Mouse (Mus musculus): Measurements from ENCODE around the gene Plbd2.
"Not testable (repeated sequence)": the region's sequence is repeated elsewhere in the genome, so short reads cannot be mapped to it uniquely, and the experiment has no call there.

Gene Plbd2

GRCm38 (mm10) chr5:120510982-120511642 is 7.7 kb upstream of the Plbd2 start, which contains the start of gene Slc8b1:
Gene Slc8b1 (plus strand): TSS chr5:120511168.
- DNase-seq (ENCODE audit: low spot score in 2 of 2), result peak; percentile 95 to 97

DNA sequence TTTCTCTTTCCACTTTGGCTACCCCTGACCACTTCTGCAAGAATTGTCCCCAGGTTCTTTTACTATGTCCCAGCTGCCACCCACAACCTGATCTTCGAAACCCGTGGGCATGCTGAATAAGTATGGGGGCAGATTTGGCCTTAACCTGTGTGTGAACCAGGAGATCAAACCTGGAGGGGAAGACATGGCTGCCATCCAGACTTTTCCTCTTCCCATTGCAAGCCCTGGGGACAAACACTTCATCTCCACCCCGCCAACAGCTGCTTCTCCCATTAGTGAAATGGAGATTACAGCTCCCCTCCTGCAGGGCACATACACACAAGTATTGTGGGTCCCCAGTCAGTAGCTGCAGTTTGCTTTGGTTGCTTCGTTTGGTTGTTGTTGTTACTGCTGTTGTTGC is 3.9 kb upstream of the Plbd2 start:
- no peak for DNase-seq (ENCODE audit: low spot score in 2 of 2)

GRCm38 (mm10) chr5:120506490-120506889 is 3.1 kb upstream of the Plbd2 start:
- no peak for DNase-seq (ENCODE audit: low spot score in 2 of 2)

- DNase-seq (ENCODE audit: low spot score in 2 of 2), result no peak
These were observed 2.4 kb upstream of the Plbd2 start for GRCm38 (mm10) chr5:120505781-120506180.

DNA sequence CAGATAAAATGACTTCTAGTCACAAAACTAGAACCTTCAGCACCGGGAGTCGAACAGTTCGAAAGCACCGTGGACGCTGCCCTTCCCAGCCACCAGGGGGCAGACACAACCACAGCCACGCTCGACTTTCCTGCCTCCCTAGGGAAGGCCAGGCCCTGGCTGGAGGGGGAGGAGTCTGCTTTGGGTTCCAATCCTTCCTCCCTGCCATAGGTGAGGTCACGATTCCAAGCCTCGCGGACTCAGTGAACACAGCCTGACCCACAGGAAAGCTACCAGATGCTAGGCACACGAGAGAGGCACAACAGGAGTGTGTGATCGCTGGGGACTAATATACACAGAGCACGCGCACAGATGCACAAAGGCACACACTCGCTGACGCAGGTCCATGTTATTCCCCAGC is 1.9 kb upstream of the Plbd2 start:
- DNase-seq (ENCODE audit: low spot score in 2 of 2), result peak; percentile 77 to 87

GRCm38 (mm10) chr5:120502675-120503143 is 716 bp downstream of the Plbd2 start:
- no peak for DNase-seq (ENCODE audit: low spot score in 2 of 2)

- DNase-seq (ENCODE audit: low spot score in 2 of 2), result peak in 1 of 2 experiments; percentile 12
These were observed 1.2 kb downstream of the Plbd2 start for GRCm38 (mm10) chr5:120502147-120502621.

DNA sequence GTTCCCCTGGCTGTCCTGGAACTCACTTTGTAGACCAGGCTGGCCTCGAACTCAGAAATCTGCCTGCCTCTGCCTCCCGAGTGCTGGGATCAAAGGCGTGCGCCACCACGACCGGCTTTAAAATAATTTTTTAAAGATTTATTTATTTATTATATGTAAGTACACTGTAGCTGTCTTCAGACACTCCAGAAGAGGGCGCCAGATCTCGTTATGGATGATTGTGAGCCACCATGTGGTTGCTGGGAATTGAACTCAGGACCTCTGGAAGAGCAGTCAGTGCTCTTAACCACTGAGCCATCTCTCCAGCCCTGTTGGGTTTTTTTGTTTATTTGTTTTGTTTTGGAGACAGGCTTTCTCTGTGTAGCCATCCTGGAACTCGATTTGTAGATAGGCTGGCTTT is 2.8 kb downstream of the Plbd2 start:
- DNase-seq (ENCODE audit: low spot score in 2 of 2), result not testable (repeated sequence)

GRCm38 (mm10) chr5:120499202-120499601 is 4.2 kb downstream of the Plbd2 start:
- DNase-seq (ENCODE audit: low spot score in 2 of 2), result no peak

- DNase-seq (ENCODE audit: low spot score in 2 of 2), result no peak
These were observed 6.4 kb downstream of the Plbd2 start for GRCm38 (mm10) chr5:120497071-120497470.

- DNase-seq (ENCODE audit: low spot score in 2 of 2), result no peak
These were observed 7.7 kb downstream of the Plbd2 start for GRCm38 (mm10) chr5:120495703-120496226.

GRCm38 (mm10) chr5:120495064-120495702 is 8.2 kb downstream of the Plbd2 start:
- DNase-seq (ENCODE audit: low spot score in 2 of 2), result peak; percentile 33 to 59

DNA sequence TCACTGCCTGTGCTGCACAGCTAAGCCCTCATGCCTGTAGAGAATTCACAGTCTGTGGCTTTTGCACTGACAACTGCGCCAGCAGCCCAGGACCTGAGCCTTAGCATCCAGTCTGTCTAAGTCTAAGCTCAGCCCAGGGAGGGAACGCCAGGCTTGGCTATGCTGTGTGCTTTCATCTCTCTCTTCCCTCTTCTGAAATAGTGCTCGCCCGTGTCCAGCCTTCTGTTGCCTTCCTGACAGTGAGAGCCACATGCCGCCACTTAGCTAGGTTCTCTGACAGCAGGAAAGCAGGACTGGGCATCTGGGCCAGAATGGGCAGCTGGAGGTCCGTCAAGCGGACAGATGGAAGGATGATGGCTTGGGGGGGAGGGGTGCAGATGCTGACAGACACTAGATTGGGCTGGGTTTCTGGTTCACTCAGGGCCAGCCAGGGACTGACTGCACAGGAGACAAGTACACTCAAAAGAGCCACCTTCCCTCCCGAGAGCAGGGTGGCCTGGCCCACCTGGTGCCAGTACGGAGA is 9.5 kb downstream of the Plbd2 start:
- no peak for DNase-seq (ENCODE audit: low spot score in 2 of 2)

DNA sequence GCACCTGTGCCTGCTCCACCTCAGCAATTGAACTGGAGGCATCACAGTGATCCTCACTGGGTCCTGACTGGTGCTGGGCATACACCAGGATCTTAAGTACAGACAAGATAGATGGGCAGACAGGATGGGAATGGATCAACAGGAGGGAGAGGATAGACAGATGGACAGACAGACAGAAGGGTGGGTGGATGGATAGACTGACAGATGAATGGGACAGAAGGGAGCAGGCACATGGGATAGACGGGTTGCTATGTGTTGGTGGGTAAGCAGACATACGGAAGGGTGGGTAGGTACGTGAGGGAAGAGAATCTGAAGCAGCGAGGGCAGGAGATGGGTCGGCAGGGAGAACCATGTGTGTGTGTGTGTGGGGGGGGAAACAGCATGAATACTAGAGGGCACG is 10.0 kb downstream of the Plbd2 start:
- no peak for DNase-seq (ENCODE audit: low spot score in 2 of 2)

- DNase-seq (ENCODE audit: low spot score in 2 of 2), result no peak
These were observed 11.0 kb downstream of the Plbd2 start for GRCm38 (mm10) chr5:120492437-120492836.

DNA sequence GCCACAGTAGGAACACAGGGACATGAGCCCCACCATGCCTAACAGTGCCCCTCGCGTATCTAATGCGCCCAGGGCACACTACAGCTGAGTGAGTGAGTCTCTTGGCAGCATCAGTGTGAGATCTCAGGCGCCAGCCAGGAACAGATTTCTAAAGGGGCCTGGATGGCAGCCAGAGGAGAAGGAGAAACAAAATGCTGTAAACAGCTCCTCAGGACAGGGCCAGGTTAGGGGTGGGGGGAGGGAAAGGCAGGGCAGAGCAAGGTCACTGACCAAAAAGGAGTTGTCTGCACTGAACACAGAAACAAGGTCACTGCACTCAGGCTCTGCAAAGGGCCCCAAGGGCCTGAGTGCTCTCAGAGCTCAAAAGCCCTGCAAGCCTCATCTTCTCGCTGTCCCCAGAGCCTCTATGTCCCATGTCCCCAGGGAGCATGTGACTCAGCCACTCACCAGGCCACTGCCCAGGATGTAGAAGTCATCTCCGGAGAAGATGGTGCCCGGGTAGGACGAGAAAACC is 12.7 kb downstream of the Plbd2 start:
- DNase-seq (ENCODE audit: low spot score in 2 of 2), result peak in 1 of 2 experiments; percentile 63

DNA sequence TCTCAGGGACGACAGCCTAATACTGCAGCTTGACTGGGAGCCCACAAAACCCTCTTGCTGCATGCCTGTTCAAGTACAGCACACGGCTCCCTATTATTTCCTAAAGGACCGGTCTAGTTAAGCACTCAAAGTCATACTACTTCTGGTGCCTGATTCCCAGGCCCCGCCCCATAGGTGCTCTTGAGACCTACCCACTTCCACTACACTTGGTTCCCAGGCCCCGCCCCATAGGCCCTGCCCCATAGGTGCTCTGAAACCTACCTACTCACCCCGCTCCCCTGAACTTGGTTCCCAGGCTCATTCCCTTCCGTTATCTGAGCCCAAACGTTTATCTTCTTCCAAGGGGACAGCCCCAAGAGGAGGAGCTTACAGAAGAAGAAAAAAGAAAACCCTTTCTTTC is 15.6 kb downstream of the Plbd2 start:
- no peak for DNase-seq (ENCODE audit: low spot score in 2 of 2)

DNA sequence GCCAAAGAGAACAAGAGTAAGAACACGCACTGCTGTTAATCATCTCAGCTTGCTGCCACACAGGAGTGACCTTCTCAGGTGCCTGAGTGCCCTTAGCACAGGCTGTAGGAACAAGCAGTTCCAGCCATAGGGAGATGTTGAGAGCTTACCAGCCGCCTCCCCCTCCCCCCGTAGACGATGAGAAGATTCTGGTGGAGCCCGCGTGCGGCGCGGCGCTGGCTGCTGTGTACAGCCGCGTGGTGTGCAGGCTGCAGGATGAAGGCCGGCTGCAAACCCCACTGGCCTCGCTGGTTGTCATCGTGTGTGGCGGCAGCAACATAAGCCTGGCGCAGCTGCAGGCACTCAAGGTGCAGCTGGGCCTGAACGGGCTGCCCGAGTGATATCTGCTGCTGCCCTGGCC is 20.0 kb downstream of the Plbd2 start:
- no peak for DNase-seq (ENCODE audit: low spot score in 2 of 2)

DNA sequence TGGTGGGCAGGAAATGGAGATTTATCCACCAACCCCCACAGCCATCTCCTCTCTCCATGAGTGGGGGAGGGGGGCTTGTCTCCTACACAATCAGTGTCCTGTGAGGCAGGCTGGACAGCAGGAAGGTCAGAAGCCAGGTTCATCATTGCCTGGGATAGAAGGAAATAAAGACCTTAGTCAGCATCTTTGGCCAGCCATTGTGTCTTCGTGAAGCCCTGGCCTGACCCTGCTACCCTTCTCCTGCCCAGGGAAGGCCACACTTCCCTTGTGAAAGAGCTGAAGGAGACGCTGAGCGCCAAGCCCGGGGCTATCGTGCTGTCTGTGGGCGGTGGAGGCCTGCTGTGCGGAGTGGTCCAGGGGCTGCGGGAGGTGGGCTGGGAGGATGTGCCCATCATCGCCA is 22.2 kb downstream of the Plbd2 start:
- DNase-seq (ENCODE audit: low spot score in 2 of 2), result no peak

DNA sequence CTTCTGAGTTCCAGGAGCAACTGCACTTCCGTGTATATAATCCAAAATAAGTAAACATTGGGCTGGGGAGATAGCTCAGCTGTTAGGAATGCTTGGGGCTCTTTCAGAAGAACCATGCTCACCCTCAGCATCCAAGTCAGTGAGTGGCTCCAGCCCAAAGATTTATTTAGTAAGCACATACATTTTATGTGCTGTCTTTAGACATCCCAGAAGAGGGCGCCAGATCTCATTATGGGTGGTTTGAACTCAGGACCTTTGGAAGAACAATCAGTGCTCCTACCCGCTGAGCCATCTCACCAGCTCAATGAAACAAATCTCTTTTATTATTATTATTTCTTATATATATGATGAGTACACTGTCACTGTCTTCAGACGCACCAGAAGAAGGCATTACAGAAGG is 23.9 kb downstream of the Plbd2 start:
- no peak for DNase-seq (ENCODE audit: low spot score in 2 of 2)

- DNase-seq (ENCODE audit: low spot score in 2 of 2), result no peak
These were observed 25.4 kb downstream of the Plbd2 start for GRCm38 (mm10) chr5:120477993-120478392.

DNA sequence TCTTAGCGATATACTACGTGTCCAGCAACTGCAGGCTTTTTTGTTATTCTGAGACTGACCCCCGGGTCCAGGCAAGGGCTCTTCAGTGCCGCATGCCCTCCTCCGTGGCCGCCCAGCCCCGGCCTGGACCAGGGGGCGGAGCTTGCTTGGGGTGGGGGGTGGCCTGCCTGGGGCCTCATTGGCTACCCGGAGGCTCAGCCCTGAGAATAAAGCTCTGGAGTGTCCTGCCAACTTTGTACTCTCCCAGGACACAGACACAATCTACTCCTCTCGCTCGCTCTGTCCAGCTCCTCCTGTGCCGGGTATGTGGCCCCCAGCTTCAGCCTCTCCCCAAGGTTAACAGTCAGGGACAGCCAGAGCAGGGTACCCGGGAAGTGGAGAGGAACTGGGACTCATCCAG is 27.1 kb downstream of the Plbd2 start, which contains the start of gene Sds:
TSS of gene Sds (plus strand) at position 231 of the 400 bp plus-strand sequence.
- DNase-seq (ENCODE audit: low spot score in 2 of 2), result no peak

Data from heart, adult 9 months (tissue).